Comparison of ENCODE assay signal across 24 mouse cellular contexts in the genomic region with DNA sequence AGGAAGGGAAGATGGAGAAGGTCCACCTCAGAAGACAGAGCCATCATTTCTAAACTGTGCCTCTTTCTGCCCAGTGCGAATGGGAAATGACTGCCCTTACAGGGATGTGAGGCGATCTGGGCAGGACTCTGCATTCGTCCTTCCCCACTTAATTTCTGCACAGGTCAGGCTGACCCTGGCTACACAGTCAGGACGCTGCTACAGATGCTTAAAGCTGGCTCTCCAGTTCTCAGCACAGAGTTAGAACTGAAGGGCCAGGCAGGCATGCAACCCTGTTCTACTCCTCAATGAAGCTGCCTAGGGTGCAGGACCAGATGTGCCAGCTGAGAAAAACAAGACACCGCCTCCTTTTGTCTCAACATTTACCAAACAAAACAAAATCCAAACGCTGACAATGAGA.
DNase-seq lines count a peak whose midpoint lies in the region; ATAC-seq lines count a peak whose summit lies in the region.
"Had no signal": no experiment of that assay in that cellular context is flagged by ENCODE, and none has a peak within 500 bp of the region (broad histone marks: within the 10 kb centered on the region; RNA-seq: fewer than 3 reads in every experiment).

No protein-coding gene starts in this region.

- no peaks in the 10 kb centered on the region for H3K4me1 ChIP-seq in midbrain, embryonic 11.5 days (ENCODE audit: control insufficient read depth, insufficient read depth, low read length)
- peaks cover 6% of the 10 kb centered on the region; the same call in 1 of the 2 replicates for H3K4me1 ChIP-seq in midbrain, embryonic 14.5 days (ENCODE audit: control insufficient read depth, insufficient read depth, low read length)
- H3K4me1 ChIP-seq in brown adipose tissue, adult 24 weeks (ENCODE audit: control insufficient read depth, insufficient read depth, insufficient read length, low read length): peaks cover 5% of the 10 kb centered on the region

- no peak overlapping the region for H3K4me3 ChIP-seq in midbrain, embryonic 11.5 days (ENCODE audit: low read depth, low read length)
- no peak overlapping the region for H3K4me3 ChIP-seq in midbrain, embryonic 14.5 days (replicated peaks; ENCODE audit: low read depth, low read length)
- no peak overlapping the region for H3K4me3 ChIP-seq in brown adipose tissue, adult 24 weeks (ENCODE audit: insufficient read depth, low read depth, low read length)
- H3K4me3 ChIP-seq: embryonic facial prominence, embryonic 13.5 days; embryonic facial prominence, embryonic 15.5 days; erythroblast, embryonic 14.5 days; forebrain, embryonic 10.5 days; forebrain, embryonic 12.5 days had no signal

- H3K9me3 ChIP-seq in midbrain, embryonic 11.5 days (ENCODE audit: control insufficient read depth, low read length): no peaks in the 10 kb centered on the region
- no peaks in the 10 kb centered on the region for H3K9me3 ChIP-seq in midbrain, embryonic 14.5 days (ENCODE audit: control insufficient read depth, low read length)
- H3K9me3 ChIP-seq: forebrain, embryonic 10.5 days; forebrain, embryonic 12.5 days had no signal

- no peak overlapping the region for H3K27ac ChIP-seq in midbrain, embryonic 11.5 days (ENCODE audit: low read depth, low read length)
- H3K27ac ChIP-seq in midbrain, embryonic 14.5 days (replicated peaks; ENCODE audit: low read depth, low read length): no peak overlapping the region
- peak overlapping the region; percentile 3 for H3K27ac ChIP-seq in brown adipose tissue, adult 24 weeks (replicated peaks; ENCODE audit: low read depth, low read length)
- H3K27ac ChIP-seq: embryonic facial prominence, embryonic 13.5 days; embryonic facial prominence, embryonic 15.5 days; forebrain, embryonic 10.5 days; forebrain, embryonic 12.5 days had no signal

- 65% methylated on average over 6 of the region's 6 CpGs for WGBS in midbrain, embryonic 11.5 days
- 59% methylated on average over 6 of the region's 6 CpGs for WGBS in midbrain, embryonic 14.5 days

- ATAC-seq in midbrain, embryonic 11.5 days (ENCODE audit: low FRiP score): no peak
- no peak for ATAC-seq in midbrain, embryonic 14.5 days (ENCODE audit: low FRiP score, low TSS enrichment)
- ATAC-seq: forebrain, embryonic 14.5 days; forebrain, embryonic 16.5 days; Patski had no signal

- no peaks in the 10 kb centered on the region for H3K27me3 ChIP-seq in midbrain, embryonic 11.5 days (ENCODE audit: control insufficient read depth, insufficient read depth, low read length)
- no peaks in the 10 kb centered on the region for H3K27me3 ChIP-seq in midbrain, embryonic 14.5 days (ENCODE audit: control insufficient read depth, insufficient read depth, low read length)
- H3K27me3 ChIP-seq: embryonic facial prominence, embryonic 13.5 days; embryonic facial prominence, embryonic 15.5 days; forebrain, embryonic 12.5 days; Patski had no signal

- H3K4me2 ChIP-seq in midbrain, embryonic 11.5 days: no peak overlapping the region
- H3K4me2 ChIP-seq in midbrain, embryonic 14.5 days (ENCODE audit: low read length): no peak overlapping the region
- H3K4me2 ChIP-seq: embryonic facial prominence, embryonic 13.5 days; embryonic facial prominence, embryonic 15.5 days; forebrain, embryonic 12.5 days had no signal

- peak; percentile 75 for DNase-seq in heart, adult 11 months
- DNase-seq in heart, postnatal 14 days: no peak
- DNase-seq in midbrain, embryonic 11.5 days (ENCODE audit: low spot score, missing footprints): peak; percentile 69
- DNase-seq in midbrain, embryonic 14.5 days: no peak
- peak; percentile 16 for DNase-seq in R1 (ENCODE audit: low read depth, low spot score)
- no peak for DNase-seq in Muller cell, postnatal 12 days (ENCODE audit: inconsistent ontology term)
- DNase-seq: adrenal gland, adult 2 months; adrenal gland, postnatal 10 days; adrenal gland, postnatal 25 days; cerebellum, adult 11-12 months; cerebellum, adult 2 months; cerebellum, adult 9-10 months; cerebellum, postnatal 10 days; cerebellum, postnatal 25 days; embryo, embryonic 11 days had no signal

- no peak overlapping the region for H3K9ac ChIP-seq in midbrain, embryonic 11.5 days (ENCODE audit: low read length)
- H3K9ac ChIP-seq in midbrain, embryonic 14.5 days (replicated peaks; ENCODE audit: low read length): no peak overlapping the region
- H3K9ac ChIP-seq: embryonic facial prominence, embryonic 13.5 days; embryonic facial prominence, embryonic 15.5 days; forebrain, embryonic 12.5 days had no signal

- intact Hi-C loops in heart, postnatal 14 days (cut with DNase I): no loop called here

- H3K36me3 ChIP-seq in midbrain, embryonic 11.5 days (ENCODE audit: control insufficient read depth, insufficient read depth, low read length): no peaks in the 10 kb centered on the region
- H3K36me3 ChIP-seq in midbrain, embryonic 14.5 days (ENCODE audit: control insufficient read depth, insufficient read depth, low read length): no peaks in the 10 kb centered on the region
- H3K36me3 ChIP-seq: embryonic facial prominence, embryonic 13.5 days; embryonic facial prominence, embryonic 15.5 days; forebrain, embryonic 10.5 days; forebrain, embryonic 12.5 days had no signal

Comparison
In these comparisons a context has a peak if more than half of its experiments do, and no peak if none do; other contexts are left out.
1. DNase-seq: peak in heart, adult 11 months (single experiment), midbrain, embryonic 11.5 days (single experiment) and R1 (single experiment); none in heart, postnatal 14 days (0 of 2), midbrain, embryonic 14.5 days (single experiment) and Muller cell, postnatal 12 days (single experiment).